Mouse (Mus musculus) E14TG2a.4 (cell line): ENCODE measurements at regions not wholly inside any gene's neighbourhood (a gene's known extent, or its start where the extent isn't known, plus 50 kb on each side); places are given as distances from the start of the nearest gene placed in this dataset.

ENCODE experiments used
- CTCF ChIP-seq: conservative IDR thresholded peaks from 2 replicates; pipeline ENCODE4 v1.5.1; 2014; ENCODE audit warnings: low read length
- POU5F1 ChIP-seq: IDR thresholded peaks from 2 replicates; pipeline ENCODE4 v1.6.1; 2014; ENCODE audit warnings: low read length, borderline replicate concordance

DNA sequence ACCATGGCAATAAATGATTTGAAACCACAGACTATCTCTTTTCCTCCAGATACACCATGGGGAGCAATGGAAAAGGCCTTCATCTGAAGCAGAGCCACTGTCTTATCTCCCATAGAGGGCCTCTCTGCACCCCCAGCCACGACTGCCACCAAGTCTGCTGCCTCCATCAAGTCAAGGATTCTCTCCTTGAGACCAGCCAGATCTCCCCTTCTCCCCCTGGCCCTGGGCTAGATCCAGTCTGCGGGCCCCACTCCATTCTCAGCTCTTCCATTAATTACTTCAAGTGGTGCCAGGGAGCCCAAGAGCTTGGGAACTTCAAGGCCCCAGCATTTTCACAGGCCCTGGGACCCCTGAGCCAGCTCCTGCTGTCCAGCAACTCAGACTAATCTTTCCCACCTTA is 351.8 kb upstream of the Cypt12 start:
- TF ChIP-seq CTCF = no peak
- TF ChIP-seq POU5F1 = no peak
